Mouse (Mus musculus) ovary, adult 18-20 months (tissue): ENCODE data around the gene Aagab.

Experiments
- DNase-seq: peaks from one replicate; pipeline ENCODE4 v3.0.0; 2022; ENCODE audit warnings: low spot score, mixed read lengths

Gene Aagab

DNA sequence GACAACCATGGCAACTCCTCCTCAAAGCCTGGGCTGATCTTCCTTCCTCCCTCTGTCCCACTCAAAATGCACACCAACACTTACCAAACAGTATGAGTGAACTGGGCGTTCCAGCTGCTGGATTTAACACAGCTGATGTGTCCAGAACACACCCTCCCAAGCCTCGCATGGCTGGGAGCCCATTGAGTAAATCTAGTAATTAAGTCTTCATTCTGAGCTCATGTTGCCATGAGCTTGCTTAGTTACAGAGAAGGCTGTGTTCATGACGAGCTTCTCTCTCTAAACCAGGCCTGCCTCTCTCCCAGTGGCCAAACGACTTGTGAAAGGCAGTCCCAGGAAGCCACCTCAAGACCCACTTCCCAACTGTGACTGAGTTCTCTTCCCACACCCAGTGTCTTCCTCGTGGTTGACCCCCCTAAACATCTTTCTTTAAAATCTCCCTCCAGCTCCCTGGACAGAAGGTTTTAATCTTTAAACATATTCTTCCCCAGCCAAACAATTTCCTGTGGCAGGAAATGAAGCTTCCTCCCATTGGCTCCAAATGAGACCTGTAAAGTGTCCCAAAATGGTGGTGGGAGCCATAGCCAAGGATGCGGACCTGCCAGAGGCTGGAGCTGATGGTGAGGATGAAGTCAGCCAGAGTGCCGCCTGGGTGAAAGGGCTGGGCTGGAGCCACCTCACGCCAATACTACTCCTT, 70.5 kb downstream of the Aagab start:
- no peak for DNase-seq

DNA sequence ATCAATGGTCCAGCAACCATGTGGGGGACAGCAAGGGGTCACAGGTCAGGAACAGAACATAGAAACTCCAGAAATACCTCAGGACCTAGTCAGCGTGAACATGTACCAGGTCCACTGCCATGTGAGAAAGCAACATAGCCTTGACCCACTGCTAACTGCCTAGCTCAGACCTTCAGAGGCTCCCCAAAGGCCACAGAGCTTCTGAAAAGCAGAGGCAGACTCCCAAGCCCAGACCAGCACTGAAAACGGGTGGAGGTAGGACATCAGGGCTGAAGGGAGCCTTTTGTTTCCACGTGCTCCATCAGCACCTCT, 71.0 kb downstream of the Aagab start:
- no peak for DNase-seq

DNA sequence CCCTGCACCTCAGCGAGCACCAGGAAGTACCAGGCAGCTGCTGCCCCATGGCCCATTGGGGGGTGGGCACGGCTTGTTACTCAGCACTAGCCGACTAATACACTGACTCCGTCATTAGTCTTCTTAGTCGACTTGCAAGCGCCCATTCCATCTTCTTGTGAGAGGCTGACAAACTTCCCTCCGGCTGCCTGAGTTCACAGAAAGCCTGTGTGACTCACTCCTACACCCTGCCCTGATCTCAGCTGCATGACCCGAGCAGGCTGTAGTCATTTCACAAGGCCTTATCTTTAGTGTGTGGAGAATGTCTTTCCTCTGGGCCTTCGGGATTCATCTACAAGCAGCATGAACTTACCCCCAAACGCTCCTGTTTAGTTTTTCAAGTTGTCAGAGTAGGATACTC, 72.2 kb downstream of the Aagab start:
- no peak for DNase-seq

DNA sequence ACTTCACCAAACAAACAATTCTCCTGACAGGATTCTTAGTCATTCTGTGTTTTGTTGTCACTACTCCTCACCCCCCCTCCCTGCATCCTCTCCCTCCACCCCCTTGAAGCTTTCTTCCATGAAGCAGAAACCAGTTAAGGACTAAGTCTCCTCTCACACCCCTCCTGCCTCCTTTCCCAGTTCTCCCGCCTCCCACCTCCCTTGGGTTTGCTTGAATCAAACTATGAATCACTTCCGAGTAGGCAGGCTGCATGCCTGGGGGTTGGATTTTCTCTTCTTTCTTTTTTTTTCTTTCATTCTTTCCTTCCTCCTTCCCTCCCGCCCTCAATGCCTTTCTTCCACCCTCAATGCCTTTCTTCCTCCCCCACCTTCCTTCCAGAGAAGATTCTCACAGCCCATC, 75.2 kb downstream of the Aagab start:
- DNase-seq: no peak

DNA sequence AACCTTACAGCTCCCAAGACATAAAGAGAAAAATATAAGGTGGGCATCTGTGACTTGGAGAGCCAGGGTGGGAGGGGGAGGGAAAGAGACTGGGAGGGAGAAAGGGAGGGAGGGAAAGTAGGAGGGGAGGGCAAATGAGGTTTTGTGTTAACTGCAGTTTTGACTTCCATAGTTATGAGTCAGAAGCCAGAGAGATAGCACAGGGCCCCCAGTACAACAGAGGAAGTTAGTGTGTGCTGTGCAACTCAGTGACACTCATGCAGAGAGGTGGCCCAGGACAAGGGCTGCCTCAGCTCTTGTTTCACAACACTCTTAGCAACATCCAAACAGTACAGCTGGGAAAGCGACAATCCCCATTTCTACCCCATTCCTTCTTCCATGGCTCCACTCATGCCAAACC, 75.6 kb downstream of the Aagab start:
- no peak for DNase-seq

DNA sequence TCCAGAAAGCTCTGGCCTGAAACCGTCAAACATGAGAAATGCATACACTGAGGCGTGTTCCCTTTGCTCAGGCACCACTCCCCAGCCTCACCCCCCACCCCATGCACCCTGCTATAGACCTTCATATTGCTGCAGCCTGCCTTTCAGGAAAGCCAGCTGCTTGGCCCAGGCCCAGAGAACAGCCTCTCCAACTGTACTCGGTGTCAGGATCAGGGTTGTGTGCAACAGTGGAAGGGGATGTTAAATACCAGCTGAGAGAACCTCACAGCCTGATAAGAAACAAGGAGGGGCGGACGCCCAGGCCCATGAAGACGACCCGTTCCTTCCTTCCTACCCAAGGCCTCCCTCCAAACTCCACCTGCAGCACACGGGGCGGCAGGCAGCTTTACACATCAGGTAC, 79.8 kb downstream of the Aagab start:
- no peak for DNase-seq

DNA sequence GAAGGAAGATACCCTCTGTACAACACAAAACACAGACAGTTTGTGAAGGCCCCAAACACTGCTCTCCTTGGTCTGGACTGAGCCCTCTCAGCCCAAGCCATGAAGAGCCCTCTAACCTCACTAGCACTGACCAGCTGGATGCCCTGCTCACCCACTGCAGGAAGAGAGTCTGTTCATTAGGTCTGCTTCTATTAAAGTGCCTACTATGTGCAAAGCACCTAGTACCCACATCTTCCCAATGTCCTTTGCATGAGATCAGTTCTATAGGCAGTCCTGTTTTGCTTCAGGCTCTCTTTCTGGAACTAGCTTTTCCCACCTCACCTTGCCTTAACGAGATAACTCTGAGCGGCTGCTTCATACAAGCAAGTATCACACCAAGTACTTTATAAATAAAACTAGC, 80.5 kb downstream of the Aagab start:
- no peak for DNase-seq

DNA sequence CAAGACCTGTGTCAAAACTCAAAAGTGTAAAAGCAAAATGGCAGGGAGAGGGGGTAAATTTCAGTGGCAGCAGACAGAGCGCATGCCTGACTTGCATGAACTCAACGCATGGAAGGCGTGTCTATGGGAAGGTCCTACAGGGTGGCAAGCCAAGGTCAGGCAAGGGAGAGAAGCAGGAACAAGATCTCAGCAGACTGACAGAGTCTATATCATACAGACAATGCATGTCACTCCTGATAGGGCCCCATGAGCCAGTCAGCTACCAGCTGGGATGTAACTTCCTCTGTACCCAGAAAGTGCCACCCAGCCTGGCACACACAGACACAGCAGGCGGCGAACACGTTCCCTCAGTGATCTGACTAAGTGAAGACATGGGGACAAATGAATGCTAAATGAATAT, 81.8 kb downstream of the Aagab start:
- no peak for DNase-seq

DNA sequence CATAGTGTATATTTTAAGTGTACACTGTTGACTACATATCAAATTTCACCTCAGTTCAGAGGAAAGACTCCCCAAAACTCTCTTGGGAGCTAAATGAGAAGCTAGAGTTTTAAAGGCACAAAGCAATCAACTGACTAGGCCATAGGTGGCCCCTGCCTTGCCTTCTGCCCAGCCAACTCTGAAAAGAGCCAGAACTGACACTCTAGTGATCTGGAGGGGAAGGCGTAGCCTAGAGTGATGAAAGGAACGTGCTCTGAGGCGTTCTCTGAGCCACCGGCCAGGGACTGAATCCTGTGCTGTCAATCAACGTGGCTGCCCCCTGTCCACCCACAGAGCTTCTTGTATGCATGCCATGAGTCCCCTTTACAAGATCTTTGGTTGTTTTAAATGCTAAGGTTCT, 82.9 kb downstream of the Aagab start:
- no peak for DNase-seq

DNA sequence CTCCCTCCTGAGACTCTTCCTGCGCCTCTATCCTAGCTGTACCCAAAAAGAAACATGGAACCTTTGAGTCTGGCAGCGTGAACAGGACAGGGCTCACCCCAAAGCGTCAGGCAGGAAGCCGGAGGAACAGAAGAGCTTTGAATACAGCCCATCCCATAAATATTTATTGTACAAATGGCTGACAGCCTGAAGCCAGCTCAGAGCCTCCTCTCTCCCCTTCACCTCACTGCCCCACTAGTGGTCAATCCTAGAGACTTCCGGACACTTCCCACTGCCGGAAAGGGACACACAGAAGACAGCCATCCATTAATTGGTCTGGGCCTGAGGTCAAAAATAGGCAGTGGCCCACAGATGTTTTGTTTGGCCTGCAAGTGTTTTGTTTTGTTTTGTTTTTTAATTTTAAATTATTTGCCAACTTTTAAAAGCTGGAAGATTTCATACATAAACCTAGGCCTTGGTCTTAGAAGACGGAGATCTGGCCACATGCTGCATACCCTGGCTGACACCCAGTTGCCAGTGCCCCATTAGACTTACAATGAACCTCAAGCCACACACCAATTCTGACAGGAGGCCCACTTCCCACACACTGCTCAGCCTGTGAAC, 85.1 kb downstream of the Aagab start:
- no peak for DNase-seq

DNA sequence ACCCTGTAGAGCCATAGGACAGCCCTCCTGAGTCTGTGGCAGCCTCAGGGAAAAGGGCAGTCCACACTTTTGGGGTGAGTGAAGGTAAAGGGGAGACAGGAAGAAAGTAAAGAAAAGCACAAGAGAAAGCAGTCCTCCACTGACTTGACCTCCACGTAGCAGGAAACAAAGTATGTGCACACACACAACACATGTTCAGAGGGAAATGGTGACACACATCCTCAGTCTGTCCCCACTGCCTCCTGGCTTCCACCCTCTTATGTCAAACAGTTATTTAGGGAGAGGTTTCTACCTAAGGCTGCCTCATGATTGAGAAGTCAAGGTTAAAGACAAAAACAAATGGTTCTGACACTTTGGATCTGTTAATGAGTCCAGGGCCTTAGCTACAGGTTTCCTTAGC, 88.1 kb downstream of the Aagab start:
- no peak for DNase-seq

DNA sequence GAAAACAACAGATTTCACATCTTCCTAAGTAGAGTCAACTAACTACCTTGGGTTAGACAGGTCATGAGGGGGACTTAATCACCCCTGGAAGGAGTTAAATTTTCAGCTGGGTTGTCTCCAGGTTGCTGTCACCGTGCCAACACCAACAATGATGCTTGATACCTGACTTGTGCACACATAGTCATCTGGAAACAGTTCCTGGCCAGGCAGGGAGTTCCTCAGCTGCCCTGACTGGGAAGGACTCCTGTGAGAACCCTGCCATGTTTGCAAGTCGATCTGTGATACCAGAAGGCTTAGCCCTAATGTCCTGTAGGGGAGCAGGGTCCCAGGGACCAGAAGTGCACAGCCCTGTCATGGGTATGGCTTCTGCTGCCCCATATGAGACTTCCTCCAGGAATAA, 89.5 kb downstream of the Aagab start:
- no peak for DNase-seq
